Mouse (Mus musculus) bone marrow macrophage, adult 2 months (primary cell): Measurements from ENCODE around the gene Ttc7b.

Experiments used
- CTCF ChIP-seq: IDR thresholded peaks from 2 replicates; pipeline ENCODE4 v1.5.1; 2012; ENCODE audit warnings: low read depth, mild to moderate bottlenecking, low read length, moderate library complexity
- POLR2A ChIP-seq: IDR thresholded peaks from 2 replicates; pipeline ENCODE4 v1.6.1; 2012; ENCODE audit warnings: mild to moderate bottlenecking, low read depth, low read length, borderline replicate concordance

DNA sequence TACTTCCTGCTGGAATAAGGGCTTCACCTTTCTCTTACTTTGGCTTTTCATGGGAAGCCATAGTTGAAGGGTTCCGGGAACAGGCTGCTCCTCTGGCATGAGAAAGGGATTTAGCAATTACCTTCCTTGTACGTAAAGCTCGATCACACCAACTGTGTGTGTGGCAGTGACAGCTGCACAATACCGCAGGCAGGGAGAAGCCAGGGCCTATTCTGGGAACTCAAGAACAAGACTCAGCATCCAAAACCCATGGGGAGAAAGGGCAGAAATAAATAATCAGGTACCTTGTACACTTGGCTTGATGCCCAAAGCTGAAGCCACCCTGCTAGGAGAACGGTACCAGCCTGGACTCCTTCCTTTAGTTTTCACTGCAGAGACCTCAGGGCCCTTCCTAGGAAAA is 128.2 kb downstream of the Ttc7b start:
- no peak for TF ChIP-seq POLR2A
- no peak for TF ChIP-seq CTCF
